Mouse (Mus musculus) CD8-positive naive resting alpha-beta T cell, adult 2 months (primary cell): ENCODE results near the gene Traf3ip3.
A peak's percentile ranks its signal among the peaks of the same experiment; 100 is the strongest.

Source experiments
- DNase-seq, 2 experiments: peaks; one replicate each; pipeline ENCODE4 v3.0.0; 2022; ENCODE audit warnings: low read depth in 2 of 2, low spot score in 2 of 2

Gene Traf3ip3

DNA sequence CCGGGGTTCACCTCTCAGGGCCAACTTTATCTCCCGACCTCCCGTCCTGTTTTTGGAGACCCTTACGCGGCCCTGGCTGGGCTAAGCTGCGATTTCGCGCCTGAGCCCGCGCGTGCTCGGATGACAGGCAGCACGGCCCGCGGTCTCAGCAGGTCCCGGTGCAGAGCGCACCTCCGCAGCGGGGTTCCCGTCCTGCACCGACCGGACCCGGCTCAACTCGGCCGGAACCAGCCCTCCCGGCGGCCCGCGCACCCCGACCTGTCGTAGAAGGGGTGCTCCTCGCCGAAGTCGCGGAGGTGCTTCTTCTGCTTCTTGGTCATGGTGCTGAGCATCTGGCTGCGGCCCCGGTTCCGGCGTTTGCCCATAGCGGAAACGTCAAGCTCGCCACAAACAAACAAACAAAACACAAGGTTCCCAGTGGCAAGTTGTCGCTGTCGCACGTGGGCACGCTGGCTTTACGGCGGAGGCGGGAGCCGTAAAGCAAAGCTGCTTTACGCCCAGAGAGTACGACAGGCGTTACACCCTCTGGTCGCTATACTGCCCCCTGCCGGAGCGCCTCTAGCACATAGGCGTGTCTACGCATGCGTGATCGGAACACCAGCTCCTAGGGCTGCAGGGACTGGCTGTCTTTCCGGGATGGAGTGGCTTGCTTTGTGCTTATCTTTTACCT is 71.6 kb downstream of the Traf3ip3 start, which contains the start of gene Diexf:
TSS of gene Diexf (minus strand) at position 487 of the 670 bp plus-strand sequence.
- peak; percentile 91 to 96 for DNase-seq

DNA sequence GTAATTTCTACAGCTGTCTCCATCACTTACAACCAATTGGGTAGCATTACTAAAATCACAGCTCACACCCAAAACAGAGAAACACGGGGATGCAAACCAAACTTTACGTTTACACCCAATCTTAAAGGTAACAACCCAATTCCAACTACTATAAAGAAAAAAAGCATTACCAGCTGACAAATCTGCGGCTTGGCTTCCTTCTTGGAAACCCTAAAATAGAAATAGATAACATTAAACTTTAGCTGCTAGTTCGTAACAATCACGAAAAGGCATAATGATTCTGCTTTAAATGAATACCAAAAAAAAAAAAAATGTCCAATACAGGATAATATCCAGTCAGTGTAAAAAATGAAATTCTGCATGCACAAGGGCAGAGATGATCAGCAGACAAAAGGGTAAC is 72.2 kb downstream of the Traf3ip3 start:
- DNase-seq: no peak

DNA sequence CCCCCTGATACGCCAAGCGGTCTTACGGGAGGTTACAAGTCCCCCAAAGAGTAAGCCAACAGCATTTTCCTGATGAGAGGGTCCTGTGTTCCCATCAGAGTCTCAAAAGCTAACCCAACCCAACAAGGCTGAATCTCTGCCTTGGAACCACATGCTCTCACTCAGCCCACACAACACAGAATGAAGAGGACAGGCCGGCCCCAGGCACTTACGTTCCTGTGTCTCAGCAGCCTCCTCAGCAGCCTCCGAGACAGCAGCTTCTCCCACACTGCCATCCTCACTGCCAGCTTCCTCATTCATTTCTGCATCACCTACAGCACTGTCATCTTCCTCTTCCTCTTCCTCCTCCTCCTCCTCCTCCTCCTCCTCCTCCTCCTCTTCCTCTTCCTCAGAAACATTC is 73.4 kb downstream of the Traf3ip3 start:
- no peak for DNase-seq

DNA sequence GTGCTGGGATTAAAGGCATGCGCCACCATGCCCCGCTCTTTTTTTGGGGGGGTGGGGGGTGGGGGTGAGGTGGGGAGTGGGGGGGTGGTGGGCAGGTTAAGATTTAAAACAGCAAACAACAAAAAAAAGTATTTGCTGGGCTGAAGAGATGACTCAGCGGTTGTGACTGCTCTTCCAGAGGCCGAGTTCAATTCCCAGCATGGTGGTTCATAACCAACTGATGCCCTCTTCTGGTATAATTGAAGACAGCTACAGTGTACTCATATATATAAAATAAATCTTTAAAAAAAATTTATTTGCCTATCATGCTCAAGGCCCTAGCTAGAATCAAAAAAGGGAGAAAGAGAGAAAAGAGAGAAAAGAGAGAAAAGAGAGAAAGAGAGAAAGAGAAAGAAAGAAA is 75.7 kb downstream of the Traf3ip3 start:
- DNase-seq: no peak
